Mouse (Mus musculus): ENCODE measurements around the gene Hist1h2bm.

DNA sequence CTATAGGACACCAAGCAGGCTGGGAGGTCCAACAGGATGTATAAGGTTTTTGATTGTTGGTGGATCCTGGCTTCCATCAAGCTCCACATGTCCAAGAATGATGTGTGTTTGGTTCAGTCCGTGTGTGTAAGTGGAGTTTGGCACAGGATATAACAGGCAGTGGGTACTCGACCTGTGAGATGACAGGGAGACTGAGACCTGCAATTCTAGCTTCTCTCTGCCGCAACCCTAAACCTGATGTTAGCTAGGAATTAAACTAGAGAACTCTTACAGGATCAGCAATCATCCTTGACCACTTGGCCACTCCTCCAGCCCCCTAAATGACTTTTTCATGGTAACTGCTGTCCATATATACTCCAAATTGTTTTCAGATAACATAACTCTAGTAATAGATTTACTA is 30.5 kb downstream of the Hist1h2bm start:
- TF ChIP-seq CTCF (conservative IDR thresholded peaks at IDR 0.05; ENCODE audit: insufficient read depth, insufficient read length, low read depth, low read length), result no peak
- TF ChIP-seq POLR2A (IDR thresholded peaks at IDR 0.05; ENCODE audit: low read depth, low read length), result no peak

All from kidney, adult 2 months (tissue).